In genomic region chr16:72562149-72562548, GRCm38 (mm10) we compare ENCODE assay signal across 5 mouse cellular contexts.
DNase-seq lines count a peak whose midpoint lies in the region; ATAC-seq lines count a peak whose summit lies in the region.
"Not testable (repeated sequence)": the region's sequence is repeated elsewhere in the genome, so short reads cannot be mapped to it uniquely, and the experiment has no call there.

No protein-coding gene starts in this region.

- DNase-seq in 3T3-L1 (ENCODE audit: low read depth, low spot score): peak; percentile 14
- peak; percentile 20 for DNase-seq in brain, adult 2 months (ENCODE audit: low read depth, low spot score)
- DNase-seq in hindbrain, embryonic 11.5 days (ENCODE audit: low spot score): not testable (repeated sequence)

- not testable (repeated sequence) for H3K9me3 ChIP-seq in hindbrain, embryonic 11.5 days (ENCODE audit: control insufficient read depth, low read length); hindbrain, embryonic 13.5 days; neural tube, embryonic 13.5 days

- not testable (repeated sequence) for H3K27ac ChIP-seq in hindbrain, embryonic 11.5 days (ENCODE audit: low read depth, low read length); hindbrain, embryonic 13.5 days; neural tube, embryonic 13.5 days (replicated peaks)

- not testable (repeated sequence) for H3K36me3 ChIP-seq in hindbrain, embryonic 11.5 days (ENCODE audit: control insufficient read depth, insufficient read depth, low read length); hindbrain, embryonic 13.5 days; neural tube, embryonic 13.5 days

- H3K4me2 ChIP-seq in hindbrain, embryonic 11.5 days (replicated peaks; ENCODE audit: low read depth, low read length); hindbrain, embryonic 13.5 days; neural tube, embryonic 13.5 days: not testable (repeated sequence)

- peak; percentile 57; the same call in 1 of the 2 replicates for ATAC-seq in hindbrain, embryonic 11.5 days (ENCODE audit: low FRiP score)
- ATAC-seq in hindbrain, embryonic 13.5 days (ENCODE audit: low FRiP score): 0 out of 2 replicates have a peak, but pooled peaks have one; percentile 28
- peak; percentile 32; the same call in 1 of the 2 replicates for ATAC-seq in neural tube, embryonic 13.5 days (ENCODE audit: low read depth)

- 58% methylated on average over 2 of the region's 2 CpGs for WGBS in hindbrain, embryonic 11.5 days
- WGBS in hindbrain, embryonic 13.5 days: 43% methylated on average over 2 of the region's 2 CpGs
- 28% methylated on average over 2 of the region's 2 CpGs for WGBS in neural tube, embryonic 13.5 days

- H3K4me3 ChIP-seq in hindbrain, embryonic 11.5 days (ENCODE audit: low read depth, low read length); hindbrain, embryonic 13.5 days; neural tube, embryonic 13.5 days: not testable (repeated sequence)

- H3K4me1 ChIP-seq in hindbrain, embryonic 11.5 days (replicated peaks; ENCODE audit: control insufficient read depth, insufficient read depth, low read length): not testable (repeated sequence)
- H3K4me1 ChIP-seq in hindbrain, embryonic 13.5 days (replicated peaks): peaks cover 22% of the 10 kb centered on the region
- H3K4me1 ChIP-seq in neural tube, embryonic 13.5 days (replicated peaks): peaks cover 22% of the 10 kb centered on the region

- H3K9ac ChIP-seq in hindbrain, embryonic 11.5 days (ENCODE audit: low read depth, low read length); hindbrain, embryonic 13.5 days; neural tube, embryonic 13.5 days: not testable (repeated sequence)

- not testable (repeated sequence) for H3K27me3 ChIP-seq in hindbrain, embryonic 11.5 days (ENCODE audit: control insufficient read depth, insufficient read depth, low read length); hindbrain, embryonic 13.5 days; neural tube, embryonic 13.5 days
